Mouse (Mus musculus): ENCODE results near the gene Akip1. TPM values are rescaled to one million over a fixed set of nuclear protein-coding genes. Genes with fewer than 3 reads are reported as not detected.

Gene Akip1
- polyA plus RNA-seq (2016; fragmentation: Nextera tagmentation; extraction: Ambion mirVana), result 19.1 and 19.5 TPM in 2 replicates

DNA sequence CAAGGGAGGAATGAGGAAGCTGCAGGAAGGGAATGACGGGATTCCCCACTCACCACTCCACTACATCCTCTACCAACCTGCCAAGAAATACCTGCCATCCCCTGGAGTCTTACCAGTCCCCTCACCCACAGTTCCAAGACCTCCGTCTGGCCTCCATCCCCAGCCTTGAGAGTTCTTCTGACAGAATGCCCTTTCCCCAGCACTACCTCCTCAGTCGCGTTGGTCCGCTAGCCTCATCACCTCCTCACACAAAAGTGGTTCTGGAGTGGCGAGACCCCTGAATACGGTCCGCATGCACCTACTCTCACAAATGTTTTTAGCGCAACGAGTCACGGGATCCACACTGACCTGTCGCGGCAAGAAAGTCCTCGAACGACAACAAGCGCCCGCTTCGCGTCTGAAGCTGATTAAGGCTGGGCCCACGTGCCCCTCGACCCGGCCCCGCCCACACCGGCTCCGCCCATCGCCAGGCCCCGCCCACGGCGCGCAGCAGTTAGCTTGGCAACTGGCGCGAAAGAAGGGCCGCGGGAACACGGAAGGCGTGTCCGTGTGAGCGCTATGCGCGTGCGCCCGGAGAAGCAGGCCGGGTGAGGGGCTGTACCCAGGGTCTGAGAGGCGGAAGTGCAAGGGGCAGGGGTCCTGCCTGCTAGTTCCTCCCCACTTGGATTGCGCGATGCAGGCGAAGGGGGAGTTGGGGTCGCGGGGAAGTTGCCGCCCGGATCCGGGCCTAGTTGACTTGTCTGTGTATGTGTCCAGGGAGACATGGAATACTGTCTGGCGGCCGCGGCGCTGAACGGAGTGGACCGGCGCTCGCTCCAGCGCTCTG lies at the start of gene Akip1, which contains the start of gene St5:
TSS of gene Akip1 (plus strand) at position 501 of the 826 bp plus-strand sequence.
TSS of gene St5 (minus strand) at position 416 of the 826 bp plus-strand sequence.
- 1% methylated on average over 61 of the region's 61 CpGs for WGBS

DNA sequence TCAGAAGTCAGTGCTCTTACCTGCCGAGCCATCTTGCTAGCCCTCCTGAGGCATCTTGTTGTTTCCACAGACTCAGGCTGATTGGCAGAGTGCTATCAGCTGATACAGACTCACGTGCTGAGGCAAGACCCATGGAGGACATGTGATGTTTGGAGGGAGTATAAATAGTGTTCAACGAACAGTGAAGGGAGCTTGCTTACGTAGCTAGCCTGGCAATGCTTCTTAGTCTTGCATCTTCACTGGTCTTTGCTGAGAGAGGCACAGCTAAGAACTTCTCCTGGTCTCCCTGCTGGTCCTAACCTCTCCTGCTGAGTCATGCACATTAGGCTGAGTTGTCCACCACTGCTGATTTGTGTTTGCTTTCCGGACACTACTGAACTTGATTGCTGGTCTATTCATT lies 48.6 kb upstream of the Akip1 start:
- Histone ChIP-seq H3K4me1 (no peaks in the 10 kb centered on the region), H3K4me3 (no peak overlapping the region), H3K36me3 (no peaks in the 10 kb centered on the region), H3K4me2 (replicated peaks) (no peak overlapping the region), H3K27ac (replicated peaks) (no peak overlapping the region), H3K27me3 (no peaks in the 10 kb centered on the region), H3K9me3 (no peaks in the 10 kb centered on the region), H3K9ac (replicated peaks) (no peak overlapping the region)
- no peak for ATAC-seq (ENCODE audit: low FRiP score, low read depth)
- 81% methylated on average over 5 of the region's 5 CpGs for WGBS

More for the DNA sequence above, at the start of gene Akip1, which contains the start of gene St5:
- peak within 1 kb of the TSS; percentile 63 for H3K4me3 ChIP-seq
- peak within 1 kb of the TSS; percentile 64 for H3K4me2 ChIP-seq (replicated peaks)
- 0 out of 2 replicates have a peak, but pooled peaks cover 4% of the 10 kb centered on the region for H3K4me1 ChIP-seq
- no peaks in the 10 kb centered on the region for H3K9me3 ChIP-seq
- peak within 1 kb of the TSS; percentile 44 for H3K27ac ChIP-seq (replicated peaks)
- peaks cover 5% of the 10 kb centered on the region; the same call in 1 of the 2 replicates for H3K36me3 ChIP-seq
- H3K27me3 ChIP-seq, result peaks cover 8% of the 10 kb centered on the region
- H3K9ac ChIP-seq (replicated peaks), result peak within 1 kb of the TSS; percentile 61
- peak; percentile 99 for ATAC-seq (ENCODE audit: low FRiP score, low read depth)

DNA sequence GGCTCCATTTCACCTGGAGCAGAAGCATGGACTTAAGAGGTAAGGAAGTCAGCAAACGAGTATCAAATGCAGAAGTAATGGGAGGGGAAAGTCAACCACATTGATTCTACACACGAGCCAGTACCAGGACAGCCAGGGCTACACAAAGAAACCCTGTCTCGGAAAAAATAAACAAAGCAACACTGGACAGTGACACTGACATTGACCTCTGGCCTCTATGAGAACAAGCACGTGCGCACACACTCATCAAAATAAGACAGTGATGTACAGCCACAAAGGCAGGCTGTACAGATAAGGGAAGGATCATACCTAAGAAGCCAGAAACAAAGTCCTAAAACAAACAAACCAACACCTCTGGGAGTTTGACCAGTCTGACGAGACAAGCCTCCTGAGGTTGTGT lies 45.6 kb upstream of the Akip1 start:
- Histone ChIP-seq H3K4me3 (no peak overlapping the region), H3K36me3 (no peaks in the 10 kb centered on the region), H3K4me1 (no peaks in the 10 kb centered on the region), H3K27me3 (no peaks in the 10 kb centered on the region), H3K27ac (replicated peaks) (no peak overlapping the region), H3K4me2 (replicated peaks) (no peak overlapping the region), H3K9me3 (no peaks in the 10 kb centered on the region), H3K9ac (replicated peaks) (no peak overlapping the region)
- WGBS, result 70% methylated on average over 6 of the region's 6 CpGs
- no peak for ATAC-seq (ENCODE audit: low FRiP score, low read depth)

DNA sequence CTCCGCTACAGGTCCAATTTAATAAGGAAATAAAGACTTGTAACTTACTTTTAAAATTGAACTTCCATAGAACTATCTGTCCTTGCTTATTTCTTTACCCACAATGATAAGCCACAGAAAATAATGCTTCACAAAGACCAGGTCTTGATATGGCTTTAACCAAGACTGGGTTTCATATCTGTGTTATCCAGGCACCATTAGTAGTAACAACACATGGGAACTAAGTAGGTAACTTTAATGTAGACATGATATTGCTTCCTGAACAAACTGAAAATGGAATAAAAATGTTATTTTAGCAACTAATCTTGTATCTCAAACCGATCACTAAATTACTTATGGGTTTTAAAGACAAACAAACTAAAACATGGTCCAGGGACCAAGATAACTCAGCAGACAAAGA lies 44.2 kb upstream of the Akip1 start:
- Histone ChIP-seq H3K4me2 (replicated peaks) (no peak overlapping the region), H3K9ac (replicated peaks) (no peak overlapping the region), H3K4me3 (no peak overlapping the region), H3K9me3 (no peaks in the 10 kb centered on the region), H3K4me1 (no peaks in the 10 kb centered on the region), H3K36me3 (no peaks in the 10 kb centered on the region), H3K27ac (replicated peaks) (no peak overlapping the region), H3K27me3 (0 out of 2 replicates have a peak, but pooled peaks cover 3% of the 10 kb centered on the region)
- WGBS, result 99% methylated on average over 2 of the region's 2 CpGs
- ATAC-seq (ENCODE audit: low FRiP score, low read depth), result no peak

DNA sequence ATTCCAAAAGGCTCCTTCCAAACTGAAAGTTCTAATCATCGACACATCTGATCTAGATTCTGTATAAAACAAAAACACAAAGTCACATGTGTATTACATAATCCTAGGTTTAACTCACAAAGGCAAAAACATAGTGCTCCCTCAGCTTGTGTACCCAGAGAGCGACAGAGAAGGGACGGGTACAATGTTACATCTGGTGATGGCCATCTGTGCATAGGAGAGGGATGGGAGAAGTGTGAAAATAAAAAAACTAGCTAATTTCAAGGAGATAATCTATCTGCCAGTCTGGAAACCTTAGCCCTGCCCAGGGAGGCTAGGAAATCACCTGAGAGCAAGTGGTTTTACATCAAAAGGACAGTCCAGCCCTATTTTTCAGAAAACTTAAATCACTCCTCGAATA lies 40.9 kb upstream of the Akip1 start:
- Histone ChIP-seq H3K4me3 (no peak overlapping the region), H3K27ac (replicated peaks) (no peak overlapping the region), H3K9ac (replicated peaks) (no peak overlapping the region), H3K4me2 (replicated peaks) (no peak overlapping the region), H3K27me3 (0 out of 2 replicates have a peak, but pooled peaks cover 3% of the 10 kb centered on the region), H3K36me3 (no peaks in the 10 kb centered on the region), H3K4me1 (no peaks in the 10 kb centered on the region), H3K9me3 (no peaks in the 10 kb centered on the region)
- 74% methylated on average over 4 of the region's 4 CpGs for WGBS
- ATAC-seq (ENCODE audit: low FRiP score, low read depth), result no peak

DNA sequence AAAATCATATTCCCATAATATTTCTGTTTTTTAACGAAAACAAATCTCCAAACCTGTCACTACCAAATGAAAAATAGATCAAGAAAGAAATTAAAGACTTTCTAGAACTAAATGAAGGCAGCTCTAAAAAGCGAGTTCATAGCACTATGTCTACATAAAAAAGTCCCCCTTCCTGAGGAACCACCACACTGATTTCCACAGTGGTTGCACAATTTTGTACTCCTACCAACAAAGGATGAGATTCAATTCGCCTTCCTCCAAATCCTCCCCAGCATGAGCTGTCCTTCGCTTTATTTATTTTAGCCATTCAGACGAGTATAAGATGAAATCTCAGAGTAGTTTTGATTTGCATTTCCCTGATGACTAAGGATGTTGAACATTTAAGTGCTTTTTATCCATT lies 36.8 kb upstream of the Akip1 start:
- Histone ChIP-seq H3K36me3 (no peaks in the 10 kb centered on the region), H3K27ac (replicated peaks) (no peak overlapping the region), H3K27me3 (peaks cover 7% of the 10 kb centered on the region), H3K4me1 (peaks cover 4% of the 10 kb centered on the region; the same call in 1 of the 2 replicates), H3K9ac (replicated peaks) (no peak overlapping the region), H3K4me2 (replicated peaks) (no peak overlapping the region), H3K9me3 (no peaks in the 10 kb centered on the region), H3K4me3 (no peak overlapping the region)
- no peak for ATAC-seq (ENCODE audit: low FRiP score, low read depth)
- 79% methylated on average over 5 of the region's 5 CpGs for WGBS

DNA sequence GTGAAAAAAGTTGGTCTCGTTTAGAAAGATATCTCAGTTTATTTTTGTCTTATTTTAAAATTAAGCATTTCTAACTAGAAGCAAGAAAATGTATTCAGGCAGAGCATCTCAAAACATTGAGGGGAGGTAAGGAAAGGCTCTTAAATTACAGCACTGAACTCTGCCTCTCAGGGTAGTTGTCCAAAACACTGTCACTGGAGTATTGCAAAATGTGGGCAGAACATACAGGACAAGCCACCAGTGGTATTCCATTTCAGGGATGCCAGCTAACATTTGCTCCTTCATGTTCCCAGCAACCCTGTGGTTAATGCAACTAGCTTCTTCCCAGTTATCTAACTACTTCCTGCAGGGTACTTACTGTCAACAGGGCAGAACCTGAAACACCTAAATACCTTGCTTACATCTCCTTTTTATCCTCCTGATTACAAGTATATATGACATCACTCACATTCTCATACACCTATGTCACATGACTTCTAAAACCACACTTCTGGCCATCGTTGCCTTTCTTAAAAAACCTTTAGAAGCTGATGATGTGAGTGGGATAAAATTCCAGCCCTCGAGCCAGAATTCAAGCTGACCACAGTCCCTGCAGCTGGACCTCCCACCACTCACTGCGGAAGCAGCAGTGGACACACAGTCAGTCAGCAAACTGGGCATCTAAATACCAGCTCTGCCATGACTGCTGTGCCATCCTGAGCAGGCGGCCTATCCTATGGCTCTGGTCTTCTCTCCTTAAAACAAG lies 33.9 kb upstream of the Akip1 start:
- peaks cover 7% of the 10 kb centered on the region; the same call in 1 of the 2 replicates for H3K4me1 ChIP-seq
- peaks cover 3% of the 10 kb centered on the region for H3K27me3 ChIP-seq
- no peak for ATAC-seq (ENCODE audit: low FRiP score, low read depth)
- no peaks in the 10 kb centered on the region for H3K36me3 ChIP-seq
- H3K9me3 ChIP-seq, result no peaks in the 10 kb centered on the region
- H3K9ac ChIP-seq (replicated peaks), result no peak overlapping the region
- no peak overlapping the region for H3K4me2 ChIP-seq (replicated peaks)
- H3K4me3 ChIP-seq, result no peak overlapping the region
- no peak overlapping the region for H3K27ac ChIP-seq (replicated peaks)
- 88% methylated on average over 5 of the region's 5 CpGs for WGBS

DNA sequence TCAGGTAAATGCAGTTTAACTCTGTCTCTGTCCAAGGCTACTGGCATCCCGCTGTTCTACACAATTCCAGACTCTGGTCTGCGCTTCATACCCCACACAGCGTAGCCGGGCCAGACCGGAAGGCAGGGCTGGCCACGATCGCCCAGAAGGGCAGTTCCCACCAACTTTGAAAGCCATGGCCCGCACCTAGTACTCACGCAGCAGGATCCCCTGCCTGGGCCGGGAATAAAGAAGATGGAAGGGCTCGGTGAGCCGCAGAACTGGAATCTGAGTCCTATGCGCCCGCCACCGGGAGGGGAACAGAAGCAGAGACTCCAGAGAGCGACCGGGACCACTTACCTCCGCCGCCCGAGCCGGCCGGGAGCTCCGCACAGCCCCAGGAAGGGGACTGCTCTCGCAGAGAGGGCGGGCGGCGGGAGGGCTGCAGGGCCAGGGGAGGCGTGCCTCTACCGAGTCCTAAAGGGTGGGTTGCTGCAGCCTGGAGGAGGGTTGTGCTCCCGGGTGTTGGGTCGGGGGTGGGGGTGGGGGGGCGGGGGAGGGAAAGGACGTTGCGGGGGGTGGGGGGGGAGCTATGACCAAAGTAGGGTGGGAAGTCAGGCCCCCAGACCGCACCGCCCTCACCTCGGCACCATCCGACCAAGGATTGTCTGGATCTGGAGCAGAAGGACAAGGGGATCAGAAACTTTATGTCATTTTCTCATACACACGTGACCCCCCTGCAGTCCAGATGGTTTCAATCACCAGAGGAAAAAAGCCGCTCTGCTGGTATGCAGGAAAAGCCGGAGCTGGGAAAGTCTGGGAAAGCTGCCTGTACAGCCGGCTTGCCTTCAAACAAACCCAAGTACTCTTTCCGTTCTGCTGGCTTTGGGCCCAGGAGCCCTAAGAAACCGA lies 31.7 kb upstream of the Akip1 start:
- peak overlapping the region; percentile 75 for H3K27ac ChIP-seq (replicated peaks)
- H3K4me3 ChIP-seq, result peak overlapping the region; percentile 60
- peaks cover 3% of the 10 kb centered on the region for H3K27me3 ChIP-seq
- H3K9me3 ChIP-seq, result no peaks in the 10 kb centered on the region
- under 1% methylated on average over 30 of the region's 44 CpGs for WGBS
- no peaks in the 10 kb centered on the region for H3K36me3 ChIP-seq
- H3K9ac ChIP-seq (replicated peaks), result peak overlapping the region; percentile 65
- peaks cover 7% of the 10 kb centered on the region; the same call in 1 of the 2 replicates for H3K4me1 ChIP-seq
- peak; percentile 96 for ATAC-seq (ENCODE audit: low FRiP score, low read depth)
- peak overlapping the region; percentile 87 for H3K4me2 ChIP-seq (replicated peaks)

DNA sequence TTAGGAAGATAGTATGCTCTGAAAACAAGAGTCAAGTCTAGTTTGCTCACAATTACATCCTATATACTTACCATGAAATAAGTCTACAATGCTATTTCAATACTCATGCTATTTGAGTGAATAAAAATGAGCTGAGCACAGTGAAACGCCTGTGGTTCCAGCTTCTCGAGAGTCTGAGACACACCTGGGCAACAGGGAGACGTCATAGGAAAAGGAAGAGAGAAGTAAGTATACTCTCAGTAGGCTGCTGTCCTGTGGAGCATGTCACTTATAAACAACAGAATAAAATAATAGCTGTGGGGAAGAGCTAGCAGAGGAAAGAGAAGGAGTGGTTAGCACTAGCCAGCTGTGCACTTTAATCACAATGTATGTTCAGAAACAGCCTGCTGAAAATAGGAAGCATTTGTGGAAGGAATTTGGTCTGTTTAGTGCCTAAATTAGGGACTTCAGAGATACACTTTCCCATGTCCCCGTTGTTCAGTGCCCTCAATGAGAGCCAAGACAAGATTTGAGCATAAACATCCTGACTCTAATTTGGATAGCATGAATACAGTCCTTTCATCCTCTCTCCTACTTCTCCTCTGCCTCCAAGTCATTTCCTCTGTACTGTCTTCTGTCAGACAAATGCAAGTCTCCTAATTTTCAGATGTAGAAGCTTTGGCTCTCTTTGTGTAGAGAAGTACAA lies 28.4 kb upstream of the Akip1 start:
- no peak for ATAC-seq (ENCODE audit: low FRiP score, low read depth)
- Histone ChIP-seq H3K4me2 (replicated peaks) (no peak overlapping the region), H3K4me1 (peaks cover 7% of the 10 kb centered on the region; the same call in 1 of the 2 replicates), H3K4me3 (no peak overlapping the region), H3K9me3 (no peaks in the 10 kb centered on the region), H3K27ac (replicated peaks) (no peak overlapping the region), H3K36me3 (no peaks in the 10 kb centered on the region), H3K27me3 (no peaks in the 10 kb centered on the region), H3K9ac (replicated peaks) (no peak overlapping the region)
- 70% methylated on average over 4 of the region's 4 CpGs for WGBS

DNA sequence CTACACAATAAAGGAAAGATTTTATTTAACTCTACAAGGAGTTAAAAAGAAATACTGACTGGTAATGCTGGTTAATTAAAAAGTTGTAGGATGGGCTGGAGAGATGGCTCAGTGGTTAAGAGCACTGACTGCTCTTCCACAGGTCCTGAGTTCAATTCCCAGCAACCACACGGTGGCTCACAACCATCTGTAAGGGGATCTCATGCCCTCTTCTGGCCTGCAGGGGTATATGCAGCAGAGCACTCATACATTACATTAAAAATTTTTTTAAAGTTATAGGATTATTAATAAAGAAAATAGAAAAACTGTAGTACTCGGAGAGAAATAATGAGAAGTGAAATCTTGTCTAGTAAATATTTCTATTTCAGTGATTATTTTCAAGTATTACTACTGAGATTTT lies 23.2 kb upstream of the Akip1 start:
- Histone ChIP-seq H3K27me3 (no peaks in the 10 kb centered on the region), H3K27ac (replicated peaks) (no peak overlapping the region), H3K4me2 (replicated peaks) (no peak overlapping the region), H3K4me1 (no peaks in the 10 kb centered on the region; the same call in 1 of the 2 replicates), H3K4me3 (no peak overlapping the region), H3K36me3 (no peaks in the 10 kb centered on the region), H3K9me3 (no peaks in the 10 kb centered on the region), H3K9ac (replicated peaks) (no peak overlapping the region)
- WGBS, result 91% methylated on average over 2 of the region's 2 CpGs
- ATAC-seq (ENCODE audit: low FRiP score, low read depth), result no peak

DNA sequence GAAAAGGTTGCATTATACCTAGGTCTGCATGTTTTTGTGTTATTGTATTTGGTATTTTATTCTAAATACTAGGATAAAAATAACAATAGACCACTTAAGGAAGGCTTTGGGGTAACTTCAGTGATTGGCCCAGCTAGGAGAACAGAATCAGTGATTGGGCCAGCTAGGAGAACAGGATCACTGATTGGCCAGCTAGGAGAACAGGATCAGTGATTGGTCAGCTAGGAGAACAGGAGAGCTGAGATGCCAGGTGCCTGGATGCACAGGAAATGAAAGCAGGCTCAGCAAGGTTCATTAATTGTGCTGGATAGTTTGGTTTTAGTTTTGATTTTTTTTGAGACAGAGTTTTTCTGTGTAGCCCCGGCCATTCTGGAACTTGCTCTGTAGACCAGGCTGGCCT lies 22.6 kb upstream of the Akip1 start:
- Histone ChIP-seq H3K9me3 (no peaks in the 10 kb centered on the region), H3K4me1 (no peaks in the 10 kb centered on the region; the same call in 1 of the 2 replicates), H3K27ac (replicated peaks) (no peak overlapping the region), H3K9ac (replicated peaks) (no peak overlapping the region), H3K4me3 (no peak overlapping the region), H3K36me3 (no peaks in the 10 kb centered on the region), H3K4me2 (replicated peaks) (no peak overlapping the region), H3K27me3 (no peaks in the 10 kb centered on the region)
- no peak for ATAC-seq (ENCODE audit: low FRiP score, low read depth)
- WGBS, result 96% methylated on average over 1 of the region's 1 CpGs
